Mouse (Mus musculus) megakaryocyte-erythroid progenitor cell, adult 5-6 weeks (primary cell): ENCODE data around the gene Lrif1. TPM values are rescaled to one million over a fixed set of nuclear protein-coding genes. Genes with fewer than 3 reads are reported as not detected.
"Not testable (repeated sequence)": the region's sequence is repeated elsewhere in the genome, so short reads cannot be mapped to it uniquely, and the experiment has no call there.

Experiments used
- ATAC-seq: replicated peaks from 2 replicates; pipeline ENCODE4 v1.8.0; 2016; ENCODE audit warnings: mild to moderate bottlenecking, inconsistent platforms; ENCODE audit not compliant: severe bottlenecking, poor library complexity, low FRiP score, low TSS enrichment
- total RNA-seq, 2 experiments: library from RNA; stranded (forward) in 1 of 2; stranded (reverse) in 1 of 2; fragments of 200-1000, 215-1000 nt in 1 of 2; fragments of >200 nt in 1 of 2; fragmentation: Nextera tagmentation in 1 of 2; gene quantifications; 2 replicates each; pipeline ENCODE4 v1.2.3; 2014 to 2017

The Lrif1 gene
- total RNA-seq (2014; fragmentation: Nextera tagmentation) (26.9 and 48.7 TPM in 2 replicates), total RNA-seq (2017) (25.2 and 33.0 TPM in 2 replicates)

DNA sequence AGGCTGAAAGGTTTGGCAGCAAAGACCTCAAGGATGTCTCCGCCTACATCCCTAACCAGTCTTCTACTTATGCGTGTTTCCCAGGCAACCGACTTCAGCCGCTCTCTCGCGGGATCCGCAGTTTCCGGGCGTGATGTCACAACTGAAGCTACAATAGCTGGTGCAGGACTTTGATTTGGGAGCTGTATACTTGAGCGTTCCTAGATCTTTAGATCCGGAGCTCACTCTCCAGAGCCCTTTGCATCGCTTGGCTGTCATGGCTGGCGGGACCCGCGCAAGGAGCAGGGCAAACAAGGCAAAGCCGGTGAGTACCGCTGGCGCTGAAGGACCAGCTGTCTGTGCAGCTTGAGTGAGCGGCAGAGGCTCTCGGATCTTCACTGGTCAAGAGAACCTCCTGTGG lies at the start of gene Lrif1:
Lrif1 (plus strand) TSS at position 158 of the 400 bp plus-strand sequence.
- peak; percentile 77 for ATAC-seq

GRCm38 (mm10) chr3:106672811-106673210 lies 12.0 kb upstream of the Lrif1 start:
- ATAC-seq: not testable (repeated sequence)

- no peak for ATAC-seq
Measured at GRCm38 (mm10) chr3:106685381-106685780, 594 bp downstream of the Lrif1 start.

DNA sequence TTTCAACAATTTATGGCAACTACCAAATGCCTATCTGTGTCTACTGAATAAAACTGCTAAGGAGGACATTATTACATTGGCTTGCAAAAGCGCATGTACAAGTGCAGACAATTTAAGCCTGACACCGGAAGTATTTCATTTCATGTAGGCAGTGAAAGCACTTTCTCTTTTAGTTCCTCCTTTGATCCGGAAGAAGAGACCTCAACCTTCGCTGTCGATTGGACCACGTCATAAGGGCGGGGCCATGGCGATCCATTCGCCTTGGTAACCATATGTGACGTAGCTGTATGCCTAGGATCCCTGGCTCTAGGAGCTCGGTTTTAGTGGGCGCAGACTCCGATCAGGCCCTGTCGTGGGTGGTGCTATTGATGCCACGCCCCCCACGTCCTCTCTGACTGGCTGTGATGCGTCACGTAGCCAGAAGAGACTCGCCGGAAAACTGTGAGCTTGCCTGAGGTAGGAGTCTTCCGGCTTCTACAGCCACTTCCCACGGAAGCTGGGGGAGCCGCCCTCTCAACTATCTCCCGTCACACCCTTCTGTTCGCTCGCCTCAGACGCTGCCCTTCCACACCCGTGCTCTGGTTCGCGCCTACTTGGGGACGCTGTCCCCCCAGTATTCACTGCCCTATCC lies 36.7 kb downstream of the Lrif1 start:
- peak; percentile 96 for ATAC-seq

DNA sequence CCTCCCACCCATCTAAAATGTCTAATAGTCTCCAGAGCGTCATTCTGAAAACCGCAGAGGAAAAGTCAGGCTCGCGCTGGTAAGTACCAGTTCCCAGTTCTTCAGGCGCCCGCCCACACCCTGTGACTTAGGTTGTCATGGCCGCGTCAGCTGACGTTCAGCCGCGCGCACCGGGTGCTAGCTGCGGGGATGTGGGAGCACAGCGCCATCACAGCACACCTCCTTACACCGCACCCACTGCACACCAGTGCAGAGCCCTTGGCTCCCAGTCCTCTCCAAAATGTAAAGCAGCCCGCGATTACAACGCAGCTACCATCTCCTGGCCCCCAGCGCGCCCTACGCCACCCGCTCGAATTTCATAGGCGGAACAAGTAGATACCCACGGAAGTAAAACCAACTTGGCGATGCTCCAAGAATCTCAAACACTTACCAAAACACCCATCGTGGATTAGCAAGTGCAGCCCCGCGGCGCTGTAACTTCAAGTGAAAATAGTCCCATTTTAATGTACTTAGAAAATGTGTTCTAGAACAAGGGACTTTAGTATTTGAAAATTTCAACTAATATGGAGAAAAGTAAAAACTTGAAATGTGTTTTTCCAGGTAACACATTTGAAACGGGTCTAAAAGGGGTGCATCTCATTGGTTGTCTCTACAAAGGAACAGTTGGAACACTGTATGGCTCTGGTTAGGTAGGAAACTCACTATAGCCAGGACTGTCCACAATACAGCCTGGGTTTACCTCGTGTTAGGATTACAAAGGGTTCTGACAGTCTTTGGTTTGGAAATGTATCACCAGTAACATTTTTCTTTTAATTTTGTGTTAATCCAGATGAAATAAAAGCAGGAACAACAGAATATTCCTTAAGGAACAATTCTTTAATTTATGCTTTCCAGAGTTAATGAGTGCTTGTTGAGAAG lies 37.5 kb downstream of the Lrif1 start:
- peak; percentile 87 for ATAC-seq

- no peak for ATAC-seq
Measured at GRCm38 (mm10) chr3:106755898-106756297, 71.1 kb downstream of the Lrif1 start.

DNA sequence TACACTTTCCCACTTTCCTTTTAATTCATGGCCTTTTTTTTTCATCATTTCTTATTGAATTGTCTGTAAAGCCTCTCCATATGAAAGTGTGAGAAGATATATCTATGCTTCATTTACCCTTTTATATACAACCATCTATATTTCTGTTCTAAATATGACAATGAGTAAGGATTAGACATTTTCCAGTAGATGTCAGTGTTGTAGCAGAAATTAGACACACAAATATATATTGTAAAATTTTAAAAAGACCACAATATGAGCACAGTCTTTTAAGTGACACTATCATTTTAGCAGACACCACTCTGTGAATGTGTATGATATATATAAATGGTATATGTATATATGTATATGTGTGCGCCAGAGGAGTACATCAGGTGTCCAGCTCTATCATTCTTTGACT lies 87.0 kb downstream of the Lrif1 start:
- no peak for ATAC-seq

DNA sequence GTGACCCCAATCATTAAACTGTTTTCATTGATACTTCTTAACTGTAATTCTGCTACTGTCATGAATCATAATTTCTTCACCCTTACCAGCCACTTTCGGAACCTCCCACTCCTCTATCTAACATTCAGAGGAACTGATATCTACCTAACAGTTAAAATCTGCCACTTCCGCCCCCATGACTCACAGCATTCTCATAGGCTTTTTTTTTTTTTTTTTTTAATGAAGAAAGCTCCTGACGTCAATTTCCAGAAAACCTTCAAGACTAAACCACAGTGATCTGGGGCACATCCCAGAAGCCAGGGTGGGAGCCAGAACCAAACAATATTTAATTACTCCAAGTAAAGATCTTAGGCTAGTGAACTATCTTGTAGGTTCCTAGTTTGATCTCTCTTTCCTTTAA lies 100.3 kb downstream of the Lrif1 start:
- no peak for ATAC-seq

Other genes starting within 250 kb of the Lrif1 start
- 13.9 and 15.1 TPM in 2 replicates for gene Dennd2d, start 202.6 kb upstream of the Lrif1 start, total RNA-seq (2014; fragmentation: Nextera tagmentation)
- gene Dennd2d, start 202.6 kb upstream of the Lrif1 start, total RNA-seq (2017): 4.7 and 13.1 TPM in 2 replicates
- 19.7 and 38.4 TPM in 2 replicates for gene Dram2, start 137.2 kb upstream of the Lrif1 start, total RNA-seq (2014; fragmentation: Nextera tagmentation)
- gene Dram2, start 137.2 kb upstream of the Lrif1 start, total RNA-seq (2017): 24.7 and 41.6 TPM in 2 replicates
- 18.1 and 28.3 TPM in 2 replicates for gene Cept1, start 137.2 kb upstream of the Lrif1 start, total RNA-seq (2014; fragmentation: Nextera tagmentation)
- 42.5 and 49.3 TPM in 2 replicates for gene Cept1, start 137.2 kb upstream of the Lrif1 start, total RNA-seq (2017)
- 8.7 and 10.3 TPM in 2 replicates for gene Cd53, start 105.2 kb downstream of the Lrif1 start, total RNA-seq (2014; fragmentation: Nextera tagmentation)
- 12.4 and 32.1 TPM in 2 replicates for gene Cd53, start 105.2 kb downstream of the Lrif1 start, total RNA-seq (2017)
- not detected in 2 replicates for gene Olfr266, start 141.3 kb downstream of the Lrif1 start, total RNA-seq (2014; fragmentation: Nextera tagmentation)
- not detected in 2 replicates for gene Olfr266, start 141.3 kb downstream of the Lrif1 start, total RNA-seq (2017)